Mouse (Mus musculus): ENCODE measurements at regions not wholly inside any gene's neighbourhood (a gene's known extent, or its start where the extent isn't known, plus 50 kb on each side); places are given as distances from the start of the nearest gene placed in this dataset.

GRCm38 (mm10) chr6:108606231-108606630, 54.2 kb upstream of the Bhlhe40 start:
- ATAC-seq (ENCODE audit: low TSS enrichment): peak; percentile 53; the same call in 1 of the 2 replicates

- no peak for ATAC-seq (ENCODE audit: low TSS enrichment)
Measured at GRCm38 (mm10) chr6:108608308-108608707, 52.1 kb upstream of the Bhlhe40 start.
